Mouse (Mus musculus): Measurements from ENCODE around the gene Znrd1. TPM values are rescaled to one million over a fixed set of nuclear protein-coding genes. Genes with fewer than 3 reads are reported as not detected.

Znrd1 gene
- polyA plus RNA-seq (2015; fragmentation: Nextera tagmentation; extraction: Ambion mirVana): 98.4 and 102 TPM in 2 replicates

DNA sequence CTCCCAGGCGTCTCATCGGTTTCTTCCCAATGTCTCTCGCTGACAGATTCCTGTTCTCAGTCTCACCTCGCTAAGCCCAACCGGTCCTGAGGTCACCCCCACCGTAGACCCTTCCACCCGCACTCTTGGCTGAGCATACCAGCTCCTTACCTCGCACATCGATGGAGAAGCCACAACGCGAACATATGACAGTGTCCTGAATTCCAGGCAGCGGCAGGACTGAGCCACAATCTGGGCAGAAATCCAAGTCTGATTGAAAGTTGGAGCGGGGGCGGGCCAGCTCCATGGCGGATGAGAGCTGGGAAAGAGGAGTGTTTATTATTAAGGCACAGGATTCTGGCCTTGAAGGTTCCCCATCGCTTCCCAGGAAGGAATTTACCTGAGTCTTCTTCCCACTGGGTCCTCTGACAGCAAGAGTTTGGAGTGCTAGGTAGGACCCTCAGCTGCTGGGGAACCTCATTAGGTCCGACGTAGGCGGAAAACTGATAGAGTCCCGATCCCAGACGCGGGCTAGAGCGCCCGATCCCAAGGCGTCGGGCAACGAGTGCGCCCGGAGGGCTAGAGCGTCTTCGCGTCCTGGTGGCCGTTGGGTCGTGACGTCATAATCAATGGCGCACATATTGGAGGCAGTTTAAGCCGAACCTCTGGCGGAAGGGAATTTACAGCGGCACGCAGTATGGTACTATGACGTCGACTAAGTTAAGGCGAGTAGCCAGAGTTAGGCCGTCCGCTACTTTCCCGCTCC lies at the start of gene Znrd1, which contains the start of gene Znrd1as:
Gene Znrd1 (minus strand): TSS at position 561 of the 745 bp plus-strand sequence.
Gene Znrd1as (plus strand): TSS at position 594 of the 745 bp plus-strand sequence.
- WGBS: under 1% methylated on average over 46 of the region's 46 CpGs
- H3K9ac ChIP-seq: peak within 1 kb of the TSS; percentile 75
- H3K4me2 ChIP-seq: peak within 1 kb of the TSS; percentile 76
- ATAC-seq (ENCODE audit: borderline replicate concordance, extremely low read depth, low FRiP score, low TSS enrichment): peak; percentile 96
- no peaks in the 10 kb centered on the region for H3K9me3 ChIP-seq
- H3K4me1 ChIP-seq: peaks cover 12% of the 10 kb centered on the region
- H3K36me3 ChIP-seq: peaks cover 22% of the 10 kb centered on the region; the same call in 1 of the 2 replicates
- no peaks in the 10 kb centered on the region for H3K27me3 ChIP-seq
- H3K27ac ChIP-seq: peak within 1 kb of the TSS; percentile 79
- H3K4me3 ChIP-seq: peak within 1 kb of the TSS; percentile 68

DNA sequence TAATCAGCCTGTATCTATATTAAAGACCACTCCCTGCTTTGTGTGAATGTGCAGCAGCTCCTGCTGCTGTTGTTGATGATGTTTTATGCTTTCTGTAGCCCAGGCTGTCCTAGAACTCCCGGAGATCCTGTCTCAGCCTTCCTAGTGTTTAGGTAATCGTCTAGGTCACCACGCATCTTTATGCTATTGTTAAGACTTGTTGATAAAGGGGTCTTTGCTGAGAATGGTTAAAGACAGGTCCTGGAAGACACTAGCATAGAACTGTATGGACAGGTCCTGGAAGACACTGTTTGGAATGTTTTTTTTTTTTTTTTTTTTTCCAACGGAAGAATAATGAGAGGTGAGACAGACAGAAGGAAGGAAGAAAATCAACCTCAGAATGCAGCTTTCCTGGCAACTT lies 45.0 kb upstream of the Znrd1 start:
- H3K36me3 ChIP-seq: peaks cover 20% of the 10 kb centered on the region
- no peaks in the 10 kb centered on the region for H3K9me3 ChIP-seq
- peak overlapping the region; percentile 85 for H3K4me2 ChIP-seq
- peak overlapping the region; percentile 86 for H3K9ac ChIP-seq
- ATAC-seq (ENCODE audit: borderline replicate concordance, extremely low read depth, low FRiP score, low TSS enrichment): no peak
- peaks cover 14% of the 10 kb centered on the region for H3K4me1 ChIP-seq
- peak overlapping the region; percentile 73 for H3K4me3 ChIP-seq
- no peaks in the 10 kb centered on the region for H3K27me3 ChIP-seq
- 12% methylated on average over 4 of the region's 4 CpGs for WGBS
- 0 out of 2 replicates have a peak overlapping the region, but pooled peaks have one; percentile 95 for H3K27ac ChIP-seq

DNA sequence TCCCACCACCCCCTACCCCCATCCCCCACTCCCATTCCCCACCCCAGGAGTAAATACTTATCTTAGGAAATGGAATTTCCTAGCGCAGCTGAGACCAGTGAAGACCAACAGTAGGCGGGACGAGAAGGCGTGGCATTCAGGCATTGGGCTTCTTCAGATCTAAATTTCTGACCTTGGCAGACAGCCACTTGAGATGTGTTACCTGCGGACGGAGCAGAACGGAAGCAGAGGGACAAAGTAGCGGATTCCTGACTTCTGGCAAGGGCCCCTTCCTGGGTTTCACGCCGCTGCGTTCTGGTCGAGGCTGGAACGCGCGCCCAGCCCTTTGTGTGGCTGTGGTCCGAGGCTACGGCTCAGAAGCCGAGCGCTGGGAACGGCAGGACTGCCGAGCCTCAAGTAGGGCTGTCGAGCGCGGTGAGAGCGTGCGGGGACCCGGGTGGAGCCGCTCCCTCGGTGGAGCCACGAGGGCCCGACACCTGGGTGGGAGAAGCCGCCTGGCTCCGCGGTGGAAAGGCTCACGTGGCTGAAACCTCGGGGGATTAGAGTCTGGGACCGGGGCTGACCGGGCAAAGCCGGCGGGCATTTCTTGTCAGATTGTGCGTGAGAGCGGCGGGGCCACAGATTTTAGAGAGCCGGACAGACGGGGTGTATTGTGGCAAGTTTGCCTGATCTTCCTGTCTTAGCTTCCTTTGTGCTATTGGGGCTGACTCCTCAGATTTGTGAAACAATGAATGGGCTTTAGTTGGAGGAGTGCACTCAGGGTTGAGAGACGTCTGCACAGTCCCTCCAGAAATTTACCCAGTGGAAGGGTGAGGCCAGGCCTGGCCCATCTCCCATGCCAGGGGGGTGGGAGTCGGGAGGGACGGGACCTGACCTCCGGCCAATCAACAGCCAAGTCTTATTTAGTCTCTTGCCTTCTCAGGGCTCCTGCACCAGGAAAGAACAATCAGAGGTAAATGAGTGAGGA lies 44.3 kb upstream of the Znrd1 start:
- H3K4me3 ChIP-seq: peak overlapping the region; percentile 73
- peak overlapping the region; percentile 95 for H3K27ac ChIP-seq
- H3K36me3 ChIP-seq: peaks cover 13% of the 10 kb centered on the region
- under 1% methylated on average over 49 of the region's 49 CpGs for WGBS
- H3K9ac ChIP-seq: peak overlapping the region; percentile 86
- no peaks in the 10 kb centered on the region for H3K9me3 ChIP-seq
- no peaks in the 10 kb centered on the region for H3K27me3 ChIP-seq
- ATAC-seq (ENCODE audit: borderline replicate concordance, extremely low read depth, low FRiP score, low TSS enrichment): peak; percentile 92
- H3K4me2 ChIP-seq: peak overlapping the region; percentile 85
- peaks cover 14% of the 10 kb centered on the region for H3K4me1 ChIP-seq

DNA sequence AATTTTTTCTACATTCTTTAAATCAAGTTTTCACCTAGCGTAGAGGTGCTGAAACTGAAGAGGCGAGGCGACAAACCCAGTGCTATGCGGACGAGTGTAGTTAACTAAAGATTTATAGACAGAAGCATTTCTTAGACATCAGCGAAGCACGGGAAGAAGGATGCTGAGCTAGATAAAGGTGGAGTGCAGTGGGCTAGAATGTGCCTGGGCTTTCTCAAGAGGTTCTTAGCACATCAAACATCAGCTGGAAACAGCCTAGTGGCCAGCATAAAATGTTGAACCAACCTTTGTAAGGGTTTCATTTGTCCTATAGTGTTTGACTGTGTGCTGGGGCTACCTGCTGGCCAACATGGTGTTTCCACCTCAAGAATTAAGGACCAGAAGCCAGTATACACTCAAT lies 42.5 kb upstream of the Znrd1 start, which contains the start of gene Zfp57:
Gene Zfp57 (plus strand): TSS at position 301 of the 400 bp plus-strand sequence.
- H3K36me3 ChIP-seq: peaks cover 4% of the 10 kb centered on the region
- H3K9ac ChIP-seq: no peak within 1 kb of the TSS
- 90% methylated on average over 7 of the region's 7 CpGs for WGBS
- no peaks in the 10 kb centered on the region for H3K9me3 ChIP-seq
- no peak for ATAC-seq (ENCODE audit: borderline replicate concordance, extremely low read depth, low FRiP score, low TSS enrichment)
- H3K4me2 ChIP-seq: peak within 1 kb of the TSS; percentile 85
- peak within 1 kb of the TSS; percentile 73 for H3K4me3 ChIP-seq
- no peaks in the 10 kb centered on the region for H3K27me3 ChIP-seq
- peaks cover 14% of the 10 kb centered on the region for H3K4me1 ChIP-seq
- H3K27ac ChIP-seq: 0 out of 2 replicates have a peak within 1 kb of the TSS, but pooled peaks have one; percentile 41

DNA sequence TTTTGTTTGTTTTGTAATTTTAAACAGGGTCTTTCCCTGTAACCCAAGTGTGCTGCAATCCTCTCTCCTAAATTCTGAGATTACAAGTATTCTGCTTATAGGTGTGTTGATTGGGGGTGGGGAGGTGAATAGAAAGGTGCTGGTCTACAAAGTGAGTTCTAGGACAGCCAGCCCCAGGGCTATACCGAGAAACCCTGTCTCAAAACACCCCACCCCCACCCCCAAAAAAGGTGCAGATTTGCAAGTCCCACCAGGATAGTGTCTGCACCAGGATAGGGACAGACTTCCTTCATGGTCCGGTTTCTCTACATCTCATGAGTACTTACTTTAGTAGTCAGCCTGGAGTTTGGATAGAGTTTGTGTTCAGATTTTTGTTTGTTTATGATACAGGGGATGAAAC lies 40.1 kb upstream of the Znrd1 start:
- Histone ChIP-seq H3K4me2 (no peak overlapping the region), H3K4me1 (peaks cover 9% of the 10 kb centered on the region)
- WGBS: 66% methylated on average over 2 of the region's 2 CpGs

DNA sequence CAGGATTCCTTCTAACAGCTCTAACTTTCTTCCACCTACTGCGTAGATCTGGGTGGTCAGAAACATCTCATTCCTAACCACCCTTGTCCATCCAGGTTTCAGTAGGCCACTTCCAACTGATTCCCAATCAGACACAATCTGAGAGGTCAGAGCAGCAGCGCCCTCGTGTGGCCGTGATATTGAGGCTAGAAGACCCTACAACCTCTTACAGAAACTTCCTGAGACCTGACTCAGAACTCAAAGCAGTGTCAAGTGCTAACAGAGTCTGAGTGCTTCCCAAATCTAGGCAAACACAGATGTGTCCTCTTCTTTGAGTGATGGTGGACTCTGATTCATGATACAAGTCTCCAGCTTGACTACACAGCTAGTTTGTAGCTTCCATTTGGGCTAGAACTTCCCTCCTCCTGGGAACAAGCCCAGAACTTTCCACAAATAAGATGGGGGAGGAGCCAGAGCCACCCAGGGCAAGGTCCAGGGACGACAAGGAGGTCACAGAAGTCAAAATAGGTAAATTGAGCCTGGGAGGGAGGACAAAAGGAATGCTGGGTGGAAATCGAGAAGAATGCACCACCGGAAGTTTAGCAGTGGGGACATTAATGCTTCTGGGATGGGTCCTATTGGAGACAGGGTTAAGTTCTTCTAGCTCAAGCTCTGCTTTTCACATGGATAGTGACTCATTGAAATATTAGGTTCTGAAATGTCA lies 38.8 kb upstream of the Znrd1 start:
- no peak for ATAC-seq (ENCODE audit: borderline replicate concordance, extremely low read depth, low FRiP score, low TSS enrichment)
- Histone ChIP-seq H3K9me3 (no peaks in the 10 kb centered on the region), H3K9ac (no peak overlapping the region)

More for the DNA sequence above, 40.1 kb upstream of the Znrd1 start:
- no peaks in the 10 kb centered on the region for H3K9me3 ChIP-seq
- no peaks in the 10 kb centered on the region for H3K36me3 ChIP-seq
- no peak overlapping the region for H3K4me3 ChIP-seq
- H3K27ac ChIP-seq: no peak overlapping the region
- no peak for ATAC-seq (ENCODE audit: borderline replicate concordance, extremely low read depth, low FRiP score, low TSS enrichment)
- no peak overlapping the region for H3K9ac ChIP-seq
- no peaks in the 10 kb centered on the region for H3K27me3 ChIP-seq

DNA sequence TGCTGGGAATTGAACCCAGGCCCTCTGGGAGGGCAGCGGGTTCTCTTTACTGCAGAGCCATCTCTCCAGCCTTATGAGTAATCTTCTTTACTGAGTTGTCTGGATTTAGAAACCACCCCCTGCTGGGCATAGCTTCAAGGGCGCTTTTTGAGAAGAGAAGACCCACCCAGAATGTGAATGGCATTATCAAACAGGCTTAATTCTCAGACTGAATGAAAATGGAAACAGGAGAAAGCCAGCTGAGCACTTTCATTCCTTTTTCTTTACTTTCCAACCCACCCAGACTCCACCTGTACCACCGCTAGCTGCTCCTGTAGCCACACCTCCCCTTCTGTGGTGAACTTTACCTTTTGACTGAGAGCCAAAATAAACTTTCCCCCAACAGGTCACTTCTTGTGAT lies 37.1 kb upstream of the Znrd1 start:
- H3K36me3 ChIP-seq: no peaks in the 10 kb centered on the region
- 62% methylated on average over 3 of the region's 3 CpGs for WGBS
- H3K9ac ChIP-seq: no peak overlapping the region
- H3K9me3 ChIP-seq: no peaks in the 10 kb centered on the region
- H3K4me1 ChIP-seq: no peaks in the 10 kb centered on the region
- no peak overlapping the region for H3K4me3 ChIP-seq
- H3K27me3 ChIP-seq: no peaks in the 10 kb centered on the region
- no peak for ATAC-seq (ENCODE audit: borderline replicate concordance, extremely low read depth, low FRiP score, low TSS enrichment)
- H3K4me2 ChIP-seq: no peak overlapping the region
- no peak overlapping the region for H3K27ac ChIP-seq

More for the DNA sequence above, 38.8 kb upstream of the Znrd1 start:
- Histone ChIP-seq H3K27ac (no peak overlapping the region), H3K27me3 (no peaks in the 10 kb centered on the region), H3K4me1 (peaks cover 3% of the 10 kb centered on the region; the same call in 1 of the 2 replicates), H3K4me3 (no peak overlapping the region), H3K36me3 (no peaks in the 10 kb centered on the region), H3K4me2 (no peak overlapping the region)
- WGBS: 27% methylated on average over 7 of the region's 7 CpGs

DNA sequence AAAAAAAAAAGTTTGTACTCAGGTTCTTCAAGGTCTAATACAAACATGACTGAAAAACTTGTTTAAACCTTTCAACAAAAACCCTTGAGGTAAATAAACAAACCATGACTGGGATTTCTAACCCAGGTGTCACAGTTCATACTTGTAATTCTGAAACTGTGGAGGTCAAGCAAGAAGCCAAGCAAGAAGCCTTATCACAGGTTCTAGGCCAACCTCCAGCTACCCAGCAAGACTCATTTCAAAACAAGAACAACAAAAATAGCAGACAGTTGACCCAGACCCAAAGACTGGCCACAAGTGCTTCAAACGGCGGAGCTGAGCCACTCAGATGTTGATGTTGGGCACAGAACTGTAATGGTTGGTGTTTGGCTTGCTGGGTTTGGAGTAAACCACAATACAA lies 36.2 kb upstream of the Znrd1 start:
- Histone ChIP-seq H3K27me3 (peaks cover 3% of the 10 kb centered on the region), H3K4me2 (no peak overlapping the region), H3K27ac (no peak overlapping the region), H3K36me3 (no peaks in the 10 kb centered on the region), H3K9ac (no peak overlapping the region), H3K4me3 (no peak overlapping the region), H3K9me3 (no peaks in the 10 kb centered on the region), H3K4me1 (no peaks in the 10 kb centered on the region)
- 87% methylated on average over 2 of the region's 2 CpGs for WGBS
- ATAC-seq (ENCODE audit: borderline replicate concordance, extremely low read depth, low FRiP score, low TSS enrichment): no peak

DNA sequence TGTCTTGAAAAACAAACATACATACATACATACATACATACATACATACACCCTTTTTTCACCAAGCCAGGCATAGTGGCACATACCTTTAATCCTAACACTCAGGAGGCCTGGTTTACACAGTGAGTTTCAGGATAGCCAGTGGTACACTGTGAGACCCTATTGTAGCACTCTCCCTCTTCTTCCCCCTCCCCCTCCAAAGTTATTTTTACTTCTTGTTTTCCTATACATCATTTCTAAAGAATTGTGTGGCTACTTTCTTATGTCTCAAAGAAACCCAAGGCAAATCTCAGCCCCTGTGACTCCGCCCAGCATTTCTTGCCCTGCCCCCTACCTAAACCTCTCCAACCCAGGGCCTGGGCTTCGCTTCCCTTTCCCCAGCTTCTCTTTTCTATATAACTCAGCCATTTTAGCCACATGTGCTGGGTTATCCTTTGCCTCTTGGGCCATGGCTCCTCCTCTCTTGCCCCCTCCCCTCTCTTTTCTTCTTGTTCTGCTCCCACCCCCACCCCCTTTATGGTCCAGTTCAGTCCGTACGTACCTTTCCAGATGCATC lies 35.5 kb upstream of the Znrd1 start:
- Histone ChIP-seq H3K4me3 (no peak overlapping the region), H3K27ac (no peak overlapping the region), H3K9me3 (no peaks in the 10 kb centered on the region), H3K4me2 (no peak overlapping the region), H3K9ac (no peak overlapping the region), H3K27me3 (peaks cover 10% of the 10 kb centered on the region), H3K4me1 (no peaks in the 10 kb centered on the region), H3K36me3 (no peaks in the 10 kb centered on the region)
- WGBS: 91% methylated on average over 4 of the region's 4 CpGs
- no peak for ATAC-seq (ENCODE audit: borderline replicate concordance, extremely low read depth, low FRiP score, low TSS enrichment)

DNA sequence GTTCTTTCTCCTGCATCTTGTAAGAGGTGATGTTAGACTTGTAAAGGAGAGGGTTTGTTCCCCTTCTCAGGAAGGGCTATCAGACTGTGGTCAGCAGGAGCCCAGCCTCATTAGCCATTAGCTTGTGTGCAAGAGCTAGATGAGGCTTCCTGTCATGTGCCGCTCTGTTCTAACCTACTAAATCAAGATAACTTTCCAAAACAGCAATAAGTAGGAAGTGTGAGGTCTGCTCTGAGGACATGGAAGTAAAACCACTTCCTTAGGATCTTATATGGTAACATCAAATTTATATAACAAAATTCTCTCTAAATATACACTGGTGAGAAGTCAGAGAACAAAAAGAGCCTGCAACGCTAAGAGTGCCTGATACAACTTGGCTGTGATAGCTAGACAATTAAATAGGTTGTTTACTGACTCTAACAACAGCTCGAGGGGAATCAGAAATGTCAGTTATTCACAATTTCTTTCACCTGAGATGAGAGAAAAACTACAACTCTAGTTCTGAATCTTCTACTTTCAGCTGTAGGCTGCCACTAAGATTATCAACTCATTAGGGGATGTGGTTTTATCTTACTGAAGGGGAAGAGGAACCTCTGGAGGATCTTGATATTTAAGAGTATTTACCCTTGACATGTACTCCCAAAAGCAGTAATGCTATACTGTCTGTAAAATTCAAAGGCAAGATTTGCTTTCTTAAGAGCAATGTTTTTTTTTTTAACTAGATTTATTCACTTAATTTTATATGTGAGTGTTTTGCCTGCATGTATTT lies 34.2 kb upstream of the Znrd1 start:
- Histone ChIP-seq H3K4me1 (no peaks in the 10 kb centered on the region), H3K4me2 (no peak overlapping the region), H3K27ac (no peak overlapping the region), H3K9ac (no peak overlapping the region), H3K4me3 (no peak overlapping the region), H3K36me3 (no peaks in the 10 kb centered on the region), H3K9me3 (no peaks in the 10 kb centered on the region), H3K27me3 (peaks cover 23% of the 10 kb centered on the region)
- ATAC-seq (ENCODE audit: borderline replicate concordance, extremely low read depth, low FRiP score, low TSS enrichment): no peak
- 47% methylated on average over 3 of the region's 3 CpGs for WGBS

Measured in lung, embryonic 15.5 days (tissue).